Mouse (Mus musculus) stomach, postnatal 0 days (tissue): ENCODE results near the gene Agpat2. TPM values are rescaled to one million over a fixed set of nuclear protein-coding genes. Genes with fewer than 3 reads are reported as not detected.

Source experiments
- ATAC-seq: fragments of 200-750 bp; cut with Nextera tagmentation; 2 replicates; pipeline ENCODE4 v1.8.0; 2017; ENCODE audit not compliant: low FRiP score, low TSS enrichment
- DNase-seq: peaks from one replicate; pipeline ENCODE4 v3.0.0-alpha.2; 2016; ENCODE audit warnings: low spot score
- H3K27ac ChIP-seq: fragments of 300-500 bp; sonication (generic); replicated peaks from 2 replicates; pipeline ENCODE4 v1.5.1; 2014; ENCODE audit warnings: mild to moderate bottlenecking, control low read depth
- H3K27me3 ChIP-seq: fragments of 300-500 bp; sonication (generic); 2 replicates; pipeline ENCODE4 v1.6.1; 2014; ENCODE audit warnings: low read length; ENCODE audit not compliant: control insufficient read depth, insufficient read depth
- H3K36me3 ChIP-seq: fragments of 300-500 bp; sonication (generic); 2 replicates; pipeline ENCODE4 v1.6.1; 2014; ENCODE audit warnings: low read length, mixed read lengths; ENCODE audit not compliant: control insufficient read depth, insufficient read depth
- H3K4me1 ChIP-seq: fragments of 300-500 bp; sonication (generic); replicated peaks from 2 replicates; pipeline ENCODE4 v1.6.1; 2014; ENCODE audit warnings: antibody characterized with exemption; ENCODE audit not compliant: control insufficient read depth, insufficient read depth
- H3K4me2 ChIP-seq: fragments of 300-500 bp; sonication (generic); replicated peaks from 2 replicates; pipeline ENCODE4 v1.6.1; 2014; ENCODE audit warnings: low read depth, mild to moderate bottlenecking, control low read depth, moderate library complexity
- H3K4me3 ChIP-seq: fragments of 300-500 bp; sonication (generic); 2 replicates; pipeline ENCODE4 v1.5.1; 2014; ENCODE audit warnings: low read depth, low read length, control low read depth
- H3K9ac ChIP-seq: fragments of 300-500 bp; sonication (generic); 2 replicates; pipeline ENCODE4 v1.6.1; 2014; ENCODE audit warnings: mild to moderate bottlenecking, low read length, control low read depth, mixed read lengths
- H3K9me3 ChIP-seq: fragments of 300-500 bp; sonication (generic); 2 replicates; pipeline ENCODE4 v1.6.1; 2016; ENCODE audit warnings: low read length; ENCODE audit not compliant: control insufficient read depth
- CTCF ChIP-seq: IDR thresholded peaks from 2 replicates; pipeline ENCODE4 v1.5.1; 2016; ENCODE audit warnings: antibody characterized with exemption, low read depth, mild to moderate bottlenecking, moderate library complexity
- EP300 ChIP-seq: optimal IDR thresholded peaks from 2 replicates; pipeline ENCODE3; 2016; ENCODE audit warnings: antibody characterized with exemption
- WGBS: fragments of 180-500 bp; shearing (Covaris S2); extraction: QIAGEN DNeasy Blood & Tissue Kit; methylation state at CpG from one replicate; pipeline ENCODE4 v1.1.7; 2014; 5-methylcytosine and 5-hydroxymethylcytosine counted together
- polyA plus RNA-seq: library from polyadenylated mRNA; unstranded; fragments of >200 nt; fragmentation: Nextera tagmentation; extraction: Ambion mirVana; gene quantifications from 2 replicates; pipeline ENCODE4 v1.2.1, GENCODE M21; 2015

Agpat2 gene
- polyA plus RNA-seq, 1 experiment from 2014 or later, result 109 TPM

DNA sequence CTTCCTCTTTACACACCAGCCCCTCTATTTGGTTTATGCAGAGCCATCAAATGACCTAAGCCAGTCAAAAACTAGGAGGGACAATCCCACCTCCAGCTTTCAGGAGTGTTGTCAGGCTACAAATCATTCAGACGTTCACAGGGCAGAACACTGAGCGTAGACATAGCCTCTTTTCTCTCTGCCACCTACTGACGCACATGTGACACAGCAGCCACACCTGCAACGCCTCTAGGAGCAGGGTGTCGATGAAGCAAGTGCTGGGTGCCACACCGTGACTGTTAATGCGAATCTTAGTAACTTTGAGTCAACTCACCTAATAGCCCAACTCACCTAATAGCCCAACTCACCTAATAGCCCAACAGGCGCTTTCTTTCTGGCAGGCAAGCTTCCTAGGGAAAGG, 34.9 kb upstream of the Agpat2 start:
- WGBS, result 3% methylated on average over 8 of the region's 8 CpGs
- H3K9ac ChIP-seq, result peak overlapping the region; percentile 81
- peak overlapping the region; percentile 76 for H3K4me3 ChIP-seq
- no peak for TF ChIP-seq EP300
- peak; percentile 75 for TF ChIP-seq CTCF
- H3K4me1 ChIP-seq, result peaks cover 6% of the 10 kb centered on the region; the same call in 1 of the 2 replicates
- DNase-seq (peak; percentile 78), ATAC-seq (peak; percentile 72)
- H3K27me3 ChIP-seq, result no peaks in the 10 kb centered on the region
- H3K36me3 ChIP-seq, result peaks cover 18% of the 10 kb centered on the region
- no peaks in the 10 kb centered on the region for H3K9me3 ChIP-seq
- H3K4me2 ChIP-seq, result peak overlapping the region; percentile 63
- peak overlapping the region; percentile 92 for H3K27ac ChIP-seq

DNA sequence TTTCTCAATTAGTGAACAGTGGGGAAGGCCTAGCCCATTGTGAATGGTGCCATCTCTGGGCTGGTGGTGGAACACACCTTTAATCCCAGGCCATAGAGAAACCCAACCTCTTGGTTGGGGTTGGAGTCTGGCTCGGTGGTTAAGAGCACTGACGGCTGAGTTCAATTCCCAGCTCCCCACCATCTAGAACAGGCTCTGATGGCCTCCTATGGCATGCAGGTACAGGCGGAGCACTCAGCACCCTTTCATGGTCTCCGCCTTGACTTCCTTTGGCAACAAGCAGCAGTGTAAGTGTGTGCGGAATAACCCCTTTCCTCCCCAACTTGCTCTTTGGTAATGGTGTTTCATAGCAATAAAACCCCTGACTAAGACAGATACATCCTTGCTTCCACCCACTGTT, 34.4 kb upstream of the Agpat2 start:
- Histone ChIP-seq H3K4me2 (peak overlapping the region; percentile 63), H3K4me3 (peak overlapping the region; percentile 76; the same call in 1 of the 2 replicates), H3K27ac (peak overlapping the region; percentile 92; the same call in 1 of the 2 replicates), H3K9me3 (no peaks in the 10 kb centered on the region), H3K27me3 (no peaks in the 10 kb centered on the region), H3K9ac (peak overlapping the region; percentile 81), H3K4me1 (peaks cover 6% of the 10 kb centered on the region; the same call in 1 of the 2 replicates), H3K36me3 (peaks cover 18% of the 10 kb centered on the region)
- ATAC-seq (no peak), DNase-seq (no peak)
- 42% methylated on average over 5 of the region's 5 CpGs for whole genome bisulfite sequencing
- TF ChIP-seq EP300 (no peak), CTCF (no peak)

- peaks cover 6% of the 10 kb centered on the region; the same call in 1 of the 2 replicates for H3K4me1 ChIP-seq
- no peaks in the 10 kb centered on the region for H3K9me3 ChIP-seq
- H3K4me3 ChIP-seq, result no peak overlapping the region
- ATAC-seq (no peak), DNase-seq (no peak)
- H3K27me3 ChIP-seq, result no peaks in the 10 kb centered on the region
- H3K27ac ChIP-seq, result no peak overlapping the region
- TF ChIP-seq CTCF (no peak), EP300 (no peak)
- H3K36me3 ChIP-seq, result peaks cover 18% of the 10 kb centered on the region
- H3K4me2 ChIP-seq, result no peak overlapping the region; the same call in 1 of the 2 replicates
- WGBS, result 74% methylated on average over 5 of the region's 5 CpGs
- H3K9ac ChIP-seq, result no peak overlapping the region; the same call in 1 of the 2 replicates
Measured at GRCm38 (mm10) chr2:26638039-26638438, 33.8 kb upstream of the Agpat2 start.

DNA sequence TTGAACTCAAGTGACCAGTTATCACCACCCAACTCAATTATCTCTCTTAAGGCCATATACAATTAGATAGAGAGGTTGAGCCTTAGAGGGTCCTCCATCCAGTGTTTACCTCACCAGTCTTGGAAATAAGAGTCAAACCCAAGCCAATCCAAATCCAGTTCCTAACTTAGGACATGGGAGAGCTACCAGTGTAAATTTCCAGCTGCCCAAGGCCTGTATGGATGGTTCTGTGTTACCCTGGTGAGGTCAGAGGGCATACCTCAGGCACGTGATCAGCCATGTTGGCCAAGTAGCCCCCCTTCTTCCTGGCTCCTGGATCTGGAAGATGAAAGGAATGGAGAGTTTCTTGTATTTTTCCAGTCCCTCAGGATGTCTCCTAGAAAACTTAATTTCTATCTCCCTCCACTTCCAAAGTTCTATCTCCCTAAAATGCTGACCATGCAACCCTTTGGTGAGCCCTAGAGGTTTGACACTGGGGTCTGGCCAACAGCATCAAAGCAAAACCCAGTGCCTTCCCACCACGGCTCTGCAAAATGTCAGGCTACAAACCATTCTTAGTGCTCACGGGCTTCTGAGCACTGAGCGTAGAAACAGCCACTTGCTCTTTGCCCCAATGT, 33.2 kb upstream of the Agpat2 start:
- DNase-seq (no peak), ATAC-seq (no peak)
- no peak for TF ChIP-seq EP300
- TF ChIP-seq CTCF, result no peak
- Histone ChIP-seq H3K27ac (no peak overlapping the region), H3K4me3 (no peak overlapping the region), H3K4me2 (no peak overlapping the region), H3K9ac (no peak overlapping the region), H3K9me3 (no peaks in the 10 kb centered on the region), H3K36me3 (peaks cover 18% of the 10 kb centered on the region), H3K27me3 (no peaks in the 10 kb centered on the region), H3K4me1 (peaks cover 6% of the 10 kb centered on the region; the same call in 1 of the 2 replicates)
- WGBS, result 80% methylated on average over 4 of the region's 4 CpGs

- TF ChIP-seq CTCF (no peak), EP300 (no peak)
- H3K4me3 ChIP-seq, result no peak overlapping the region
- no peak overlapping the region for H3K4me2 ChIP-seq
- H3K9ac ChIP-seq, result no peak overlapping the region
- no peak for DNase-seq
- no peaks in the 10 kb centered on the region for H3K27me3 ChIP-seq
- peaks cover 6% of the 10 kb centered on the region; the same call in 1 of the 2 replicates for H3K4me1 ChIP-seq
- H3K27ac ChIP-seq, result peak overlapping the region; percentile 18; the same call in 1 of the 2 replicates
- ATAC-seq, result no peak
- peaks cover 18% of the 10 kb centered on the region for H3K36me3 ChIP-seq
- no peaks in the 10 kb centered on the region for H3K9me3 ChIP-seq
- WGBS, result 20% methylated on average over 2 of the region's 2 CpGs
Measured at GRCm38 (mm10) chr2:26636325-26636635, 32.1 kb upstream of the Agpat2 start.

DNA sequence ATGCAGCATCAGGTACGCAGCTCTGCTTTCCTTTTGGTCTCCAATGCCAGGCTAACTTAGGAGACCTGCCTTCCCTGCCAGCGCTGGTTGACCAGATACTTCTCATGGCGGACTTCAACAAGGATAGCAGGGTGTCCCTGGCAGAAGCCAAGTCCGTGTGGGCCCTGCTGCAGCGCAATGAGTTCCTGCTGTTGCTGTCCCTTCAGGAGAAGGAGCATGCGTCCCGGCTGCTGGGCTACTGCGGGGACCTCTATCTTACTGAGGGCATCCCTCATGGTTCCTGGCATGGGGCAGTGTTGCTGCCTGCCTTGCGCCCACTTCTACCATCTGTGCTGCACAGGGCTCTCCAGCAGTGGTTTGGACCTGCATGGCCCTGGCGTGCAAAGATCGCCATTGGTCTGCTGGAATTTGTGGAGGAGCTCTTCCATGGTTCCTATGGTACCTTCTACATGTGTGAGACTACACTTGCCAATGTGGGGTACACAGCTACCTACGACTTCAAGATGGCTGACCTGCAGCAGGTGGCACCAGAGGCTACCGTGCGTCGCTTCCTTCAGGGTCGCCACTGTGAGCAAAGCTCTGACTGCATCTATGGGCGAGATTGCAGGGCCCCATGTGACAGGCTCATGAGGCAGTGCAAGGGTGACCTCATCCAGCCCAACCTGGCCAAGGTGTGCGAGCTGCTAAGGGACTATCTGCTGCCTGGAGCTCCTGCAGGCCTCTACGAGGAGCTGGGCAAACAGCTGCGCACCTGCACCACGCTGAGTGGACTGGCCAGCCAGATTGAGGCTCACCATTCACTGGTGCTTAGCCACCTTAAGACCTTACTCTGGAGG, 31.5 kb upstream of the Agpat2 start:
- peaks cover 6% of the 10 kb centered on the region; the same call in 1 of the 2 replicates for H3K4me1 ChIP-seq
- H3K27me3 ChIP-seq, result no peaks in the 10 kb centered on the region
- H3K36me3 ChIP-seq, result peaks cover 18% of the 10 kb centered on the region
- H3K4me2 ChIP-seq, result no peak overlapping the region
- H3K9me3 ChIP-seq, result no peaks in the 10 kb centered on the region
- no peak overlapping the region for H3K9ac ChIP-seq
- peak overlapping the region; percentile 18; the same call in 1 of the 2 replicates for H3K27ac ChIP-seq
- H3K4me3 ChIP-seq, result no peak overlapping the region
- ATAC-seq (peak; percentile 33; the same call in 1 of the 2 replicates), DNase-seq (peak; percentile 42)
- 69% methylated on average over 21 of the region's 21 CpGs for WGBS
- TF ChIP-seq CTCF (no peak), EP300 (no peak)
